Mouse (Mus musculus): ENCODE measurements around the gene Pcnx.
A peak's percentile ranks its signal among the peaks of the same experiment; 100 is the strongest.

Gene Pcnx

DNA sequence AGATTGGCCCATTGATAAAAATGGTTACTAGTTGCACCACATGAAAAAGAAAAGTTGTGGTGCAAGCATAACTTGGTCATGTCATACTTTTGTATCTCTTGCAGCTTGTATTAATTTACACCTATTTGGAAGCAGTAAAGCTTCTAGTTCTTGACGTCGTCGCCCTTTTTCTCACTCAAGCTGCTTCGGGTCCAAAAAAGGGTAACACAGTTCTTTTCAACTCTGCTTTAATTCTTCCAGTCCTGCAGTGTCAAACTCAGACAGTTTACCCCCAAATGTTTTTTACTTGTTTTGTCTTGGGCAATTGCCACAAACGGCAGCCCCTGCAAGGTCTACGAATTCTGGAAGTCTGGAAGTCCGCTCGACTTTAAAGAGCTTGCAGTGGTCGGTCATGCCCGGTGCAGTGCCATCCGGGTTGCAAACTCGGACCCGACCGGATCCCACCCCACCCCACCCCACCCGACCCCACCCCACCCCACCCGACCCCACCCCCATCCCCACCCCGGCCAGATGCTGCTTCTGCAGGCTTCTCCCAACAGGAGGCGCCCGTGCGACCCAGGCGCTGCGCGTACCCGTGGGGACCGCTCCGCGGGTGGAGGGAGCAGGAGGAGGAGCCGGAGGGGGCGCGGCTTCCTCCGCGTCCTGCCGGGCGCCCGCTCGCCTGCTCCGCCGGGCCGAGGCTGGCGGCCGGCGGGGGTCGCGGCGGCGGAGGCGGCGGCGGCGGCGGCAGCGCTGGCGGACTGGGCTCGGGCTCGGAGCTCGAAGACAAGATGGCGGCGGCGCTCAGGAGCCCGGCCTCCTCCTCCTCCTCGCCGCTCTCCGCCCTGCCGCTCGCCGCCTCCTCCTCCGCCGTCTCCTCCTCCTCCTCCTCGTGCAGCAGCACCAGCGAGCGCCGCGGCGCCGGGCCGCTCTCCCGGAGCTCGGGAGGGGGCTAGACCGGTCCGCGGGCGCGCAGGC is at the start of gene Pcnx:
Pcnx (plus strand) TSS at position 673 of the 957 bp plus-strand sequence.
- DNase-seq (ENCODE audit: low read depth, low spot score), result peak; percentile 94

DNA sequence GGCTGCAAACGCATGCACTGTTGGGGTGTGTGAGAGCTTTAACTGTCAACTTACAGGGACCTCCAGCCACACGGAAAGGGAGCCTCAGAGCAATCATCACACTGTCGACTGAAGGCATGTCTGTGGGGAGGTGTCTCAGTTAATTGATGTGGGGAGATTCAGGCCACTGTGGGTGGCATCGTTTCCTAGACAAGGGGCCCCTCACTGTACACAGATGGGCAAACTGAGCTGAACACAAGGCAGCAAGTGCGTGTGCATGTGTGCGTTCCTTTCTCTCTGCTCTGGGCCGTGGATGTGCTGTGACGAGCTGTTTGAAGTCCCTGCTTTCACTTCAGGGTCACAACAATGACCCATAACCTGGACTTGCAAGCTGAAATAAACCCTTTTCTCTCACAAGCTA is 49.4 kb upstream of the Pcnx start:
- DNase-seq (ENCODE audit: low read depth, low spot score), result no peak

DNA sequence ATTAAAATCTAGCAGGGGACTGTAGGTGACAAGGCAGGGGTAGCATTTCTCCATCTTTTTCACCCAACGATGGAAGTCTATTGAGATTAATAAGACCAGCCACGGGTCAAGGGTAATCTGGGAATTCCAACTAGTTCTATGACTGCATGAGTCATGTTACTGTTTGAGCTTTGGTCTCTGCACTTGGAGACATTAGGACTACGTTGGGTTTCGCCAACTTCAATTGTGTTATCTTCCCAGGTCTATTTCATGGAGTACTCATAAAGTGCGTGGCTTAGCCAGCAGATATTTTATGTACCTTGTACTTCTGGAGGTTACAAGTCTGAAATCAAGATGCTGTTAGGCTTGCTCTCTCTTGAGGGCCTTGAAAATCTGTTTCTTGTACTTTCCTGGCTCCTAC is 45.1 kb upstream of the Pcnx start:
- no peak for DNase-seq (ENCODE audit: low read depth, low spot score)

DNA sequence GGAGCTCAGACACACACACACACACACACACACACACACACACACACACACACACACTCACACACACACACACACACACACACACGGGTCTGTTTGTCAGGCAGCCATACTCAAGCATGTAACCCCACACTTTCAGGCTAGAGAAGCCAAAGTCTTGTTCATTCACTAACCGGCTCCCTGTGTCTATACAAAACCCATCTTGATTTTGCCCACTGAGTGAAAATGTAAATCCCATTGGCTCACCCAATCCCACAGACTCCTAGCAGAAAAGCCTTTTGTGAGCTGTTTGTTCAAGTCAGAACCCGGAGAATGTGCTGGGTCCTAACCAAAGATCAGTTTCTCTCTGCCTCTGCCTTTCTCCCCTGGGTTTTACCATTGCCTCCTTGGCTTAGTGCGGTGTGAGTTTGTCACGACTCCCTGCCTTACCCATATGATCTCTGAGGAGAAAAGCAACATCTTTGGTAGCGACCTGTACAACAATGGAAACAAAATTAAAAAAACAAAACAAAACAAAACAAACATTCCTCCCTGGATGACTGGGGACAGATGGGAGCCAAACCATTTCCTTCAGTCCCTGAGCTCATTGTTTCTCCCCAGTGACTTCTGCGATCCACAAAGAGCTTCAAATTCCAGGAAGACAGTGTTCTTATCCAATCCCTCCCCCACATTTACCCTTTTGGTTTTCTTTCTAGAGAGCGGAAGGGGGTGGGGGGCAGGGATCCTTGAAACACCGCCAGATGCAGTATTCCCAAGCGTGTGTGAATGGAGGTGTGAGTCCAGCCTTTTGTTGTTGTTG is 43.3 kb upstream of the Pcnx start:
- no peak for DNase-seq (ENCODE audit: low read depth, low spot score)

DNA sequence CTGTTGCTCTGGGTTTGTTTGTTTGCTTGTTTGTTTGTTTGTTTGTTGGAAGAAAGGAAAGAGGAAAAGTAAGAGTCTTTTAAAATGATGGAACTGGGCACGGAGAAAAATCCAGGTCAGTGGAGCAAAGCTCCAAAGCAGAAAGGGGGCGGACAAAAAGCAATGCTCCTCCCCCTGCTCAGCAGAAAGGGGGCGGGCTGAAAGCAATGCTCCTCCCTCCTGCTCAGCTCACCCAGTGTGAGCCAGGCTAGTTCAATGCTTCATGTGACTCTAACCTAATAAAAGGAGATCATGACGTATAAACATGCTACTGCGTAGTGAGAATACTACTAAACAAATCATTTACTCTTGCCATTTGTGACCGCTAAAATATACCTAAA is 42.7 kb upstream of the Pcnx start:
- DNase-seq (ENCODE audit: low read depth, low spot score), result no peak

DNA sequence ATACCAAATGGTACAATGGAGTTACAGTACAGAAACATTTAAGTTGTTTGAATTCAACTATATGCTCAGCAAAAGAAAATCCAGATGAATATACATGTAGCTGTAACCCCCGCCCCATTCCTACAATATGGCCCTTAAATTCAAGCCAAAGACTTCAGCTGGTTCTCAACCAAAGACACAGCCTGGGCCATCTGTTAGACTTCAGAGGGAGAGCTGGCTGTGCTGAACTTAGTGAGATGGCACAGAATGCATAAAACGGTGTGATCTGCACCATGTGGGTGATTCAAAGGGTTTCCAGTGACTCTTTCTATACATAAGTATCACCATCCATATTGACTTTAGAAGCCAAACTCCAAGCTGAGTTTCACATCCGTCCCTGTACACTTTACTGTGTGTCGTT is 39.1 kb upstream of the Pcnx start:
- peak; percentile 92 for DNase-seq (ENCODE audit: low read depth, low spot score)

DNA sequence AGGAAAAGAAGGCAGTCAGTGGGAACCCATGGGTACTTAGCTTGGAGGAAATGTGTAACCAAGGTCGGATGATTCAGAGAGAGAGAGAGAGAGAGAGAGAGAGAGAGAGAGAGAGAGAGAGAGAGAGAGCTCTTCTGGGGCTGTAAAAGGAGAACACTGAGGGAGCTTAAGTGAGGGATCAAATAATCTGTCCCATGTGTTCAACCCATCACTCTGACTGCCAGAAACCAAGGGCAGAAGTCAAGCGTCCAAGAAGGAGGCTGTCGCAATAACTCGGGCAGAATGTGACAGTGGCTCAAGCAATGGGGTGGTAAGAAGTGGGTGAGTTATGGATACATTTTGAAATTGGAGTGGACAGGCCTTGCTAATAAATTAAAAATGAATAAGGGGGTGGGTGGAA is 37.6 kb upstream of the Pcnx start:
- DNase-seq (ENCODE audit: low read depth, low spot score), result no peak

DNA sequence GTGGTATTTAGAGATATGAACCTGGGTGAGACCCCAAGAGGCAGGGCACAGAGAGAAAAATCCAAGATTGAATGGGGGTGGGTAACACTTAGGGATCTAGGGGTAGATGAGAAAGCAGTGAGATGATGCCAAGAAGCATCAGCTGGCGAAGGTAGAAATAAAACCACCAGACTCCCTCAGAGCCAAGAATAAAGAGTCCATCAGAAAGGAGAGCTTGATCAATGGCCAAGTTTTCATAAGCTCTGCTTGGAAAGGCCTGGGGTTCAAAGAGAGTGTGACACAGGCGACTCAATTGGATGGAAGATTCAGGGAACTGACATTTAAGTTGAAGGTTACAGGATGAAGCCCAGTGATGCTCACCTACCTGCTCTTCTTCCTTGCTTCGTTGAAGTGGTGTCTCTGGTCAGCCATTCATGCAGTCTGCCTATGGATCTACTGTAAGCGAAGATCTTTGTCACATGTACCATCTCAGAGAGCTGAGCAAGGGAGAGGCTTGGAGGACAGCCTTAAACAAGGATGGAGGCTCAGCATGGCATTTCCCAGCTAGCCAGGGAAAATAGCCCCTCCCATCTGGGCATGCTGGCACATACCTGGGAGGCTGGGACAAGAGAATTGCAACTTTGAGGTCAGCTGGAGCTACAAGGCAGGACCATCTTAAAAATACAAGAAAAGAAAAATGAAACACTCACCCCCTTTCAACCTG is 36.9 kb upstream of the Pcnx start:
- DNase-seq (ENCODE audit: low read depth, low spot score), result peak; percentile 69

DNA sequence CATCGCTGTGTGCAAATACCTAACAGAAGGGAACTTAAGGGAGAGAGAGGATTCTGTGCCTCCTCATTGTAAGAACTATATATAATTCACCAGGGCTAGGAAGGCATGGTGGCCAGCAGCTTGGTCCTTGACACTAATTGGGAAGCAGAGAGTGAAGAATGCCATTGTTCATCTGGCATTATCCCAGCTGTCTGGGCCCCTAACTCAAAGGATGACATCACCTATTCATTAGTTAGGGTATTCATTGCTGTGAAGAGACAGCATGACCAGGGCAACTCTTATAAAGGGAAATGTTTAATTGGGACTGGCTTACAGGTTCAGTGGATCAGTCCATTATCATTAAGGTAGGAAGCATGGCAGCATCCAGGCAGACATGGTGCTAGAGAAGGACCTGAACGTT is 31.5 kb upstream of the Pcnx start:
- no peak for DNase-seq (ENCODE audit: low read depth, low spot score)

DNA sequence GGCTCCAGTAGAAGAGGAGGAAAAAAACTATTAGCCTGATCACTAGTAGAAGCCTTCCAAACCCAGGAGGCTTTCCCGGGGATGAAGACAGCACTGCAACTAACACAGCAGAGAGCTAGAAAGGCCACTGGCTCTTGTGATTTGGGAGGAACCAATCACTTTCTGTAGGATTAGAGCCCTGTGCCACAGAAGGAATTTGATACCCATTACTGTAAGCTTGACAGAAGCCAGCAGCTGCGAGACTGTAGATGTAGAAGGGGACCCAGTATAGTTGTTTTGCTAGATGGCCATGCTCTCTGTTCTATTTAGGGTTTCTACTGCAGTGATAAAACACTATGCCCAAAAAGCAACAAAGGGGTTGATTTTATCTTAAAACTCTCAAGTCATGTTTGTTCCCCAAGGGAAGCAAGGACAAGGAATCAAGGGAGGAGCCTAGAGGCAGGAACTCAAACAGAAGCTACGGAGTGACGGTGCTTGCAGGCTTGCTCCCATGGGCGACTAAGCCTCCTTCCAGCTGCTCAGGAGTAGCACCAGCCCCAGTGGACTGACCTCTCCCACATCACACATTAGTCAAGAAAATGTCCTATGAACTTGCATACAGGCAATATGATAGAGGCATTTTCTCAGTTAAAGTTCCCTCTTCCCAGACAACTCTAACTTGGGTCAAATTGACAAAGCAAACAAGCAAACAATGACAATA is 27.6 kb upstream of the Pcnx start:
- DNase-seq (ENCODE audit: low read depth, low spot score), result no peak

DNA sequence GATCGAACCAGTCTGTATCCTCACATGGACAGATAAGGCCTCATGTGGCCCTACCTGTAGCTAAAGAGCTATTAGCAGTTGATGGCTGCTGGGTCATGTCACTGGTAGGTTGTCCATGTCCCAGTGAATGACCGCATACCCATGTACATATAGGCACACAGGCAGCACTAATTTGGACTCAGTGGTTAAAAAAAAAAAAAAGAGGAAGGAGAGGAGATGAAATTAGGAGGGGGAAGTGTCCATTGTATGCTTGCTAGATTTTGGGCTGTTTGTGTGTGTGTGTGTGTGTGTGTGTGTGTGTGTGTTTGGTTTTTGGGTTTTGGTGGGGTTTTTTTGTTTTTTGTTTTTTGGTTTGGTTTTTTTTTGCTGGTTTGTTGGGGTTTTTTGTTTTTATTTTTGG is 26.7 kb upstream of the Pcnx start:
- no peak for DNase-seq (ENCODE audit: low read depth, low spot score)

DNA sequence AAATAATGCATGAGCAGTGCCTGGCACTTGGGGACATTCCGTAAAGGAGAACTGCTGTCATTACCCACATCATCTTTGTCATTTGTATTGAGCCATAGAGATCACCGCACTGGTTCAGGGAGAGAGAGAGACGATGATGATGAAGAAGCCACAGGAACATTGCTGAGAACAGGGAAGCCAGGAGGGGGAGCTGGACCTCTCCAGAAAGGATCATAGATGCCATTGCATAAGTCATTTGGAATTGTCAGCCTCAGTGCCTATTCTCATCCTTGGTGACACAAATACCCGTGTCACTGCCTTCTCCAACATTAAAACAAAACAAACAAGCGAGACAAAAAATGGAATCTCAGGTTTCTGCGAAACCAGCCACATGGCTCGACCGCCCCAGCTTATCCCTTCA is 23.7 kb upstream of the Pcnx start:
- DNase-seq (ENCODE audit: low read depth, low spot score), result peak; percentile 55

DNA sequence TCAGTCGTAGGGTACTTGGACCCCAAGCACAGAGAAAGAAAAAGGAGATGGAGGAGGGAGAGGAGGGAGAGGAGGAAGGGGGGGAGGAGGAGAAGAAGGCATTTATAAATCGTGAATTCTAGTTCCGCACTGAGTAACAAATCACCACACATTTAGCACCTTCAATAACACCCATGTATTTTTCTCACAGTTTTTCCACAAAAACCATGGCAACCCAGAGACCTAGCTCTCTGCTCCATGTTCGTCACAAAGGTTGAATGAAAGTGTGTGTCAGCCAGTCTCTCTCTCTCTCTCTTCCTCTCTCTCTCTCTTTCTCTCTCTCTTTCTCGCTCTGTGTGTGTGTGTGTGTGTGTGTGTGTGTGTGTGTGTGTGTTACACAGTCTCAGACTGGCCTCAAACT is 22.4 kb upstream of the Pcnx start:
- DNase-seq (ENCODE audit: low read depth, low spot score), result peak; percentile 66

DNA sequence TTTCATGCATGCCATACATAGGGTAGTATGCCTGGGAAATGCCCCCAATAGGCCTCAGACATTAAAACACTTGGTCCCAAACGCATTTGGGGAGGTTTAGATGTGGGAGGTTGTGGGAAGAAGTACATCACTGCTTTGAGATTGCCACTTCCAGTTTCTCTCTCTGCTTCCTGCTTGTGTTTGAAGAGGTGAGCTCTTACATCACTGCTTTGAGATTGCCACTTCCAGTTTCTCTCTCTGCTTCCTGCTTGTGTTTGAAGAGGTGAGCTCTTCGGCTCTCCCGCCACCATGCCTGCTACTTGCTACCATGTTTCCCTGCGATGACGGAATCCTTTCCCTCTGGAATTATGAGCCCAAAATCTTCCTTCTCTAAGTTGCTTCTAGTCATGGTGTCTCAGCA is 20.2 kb upstream of the Pcnx start:
- no peak for DNase-seq (ENCODE audit: low read depth, low spot score)

DNA sequence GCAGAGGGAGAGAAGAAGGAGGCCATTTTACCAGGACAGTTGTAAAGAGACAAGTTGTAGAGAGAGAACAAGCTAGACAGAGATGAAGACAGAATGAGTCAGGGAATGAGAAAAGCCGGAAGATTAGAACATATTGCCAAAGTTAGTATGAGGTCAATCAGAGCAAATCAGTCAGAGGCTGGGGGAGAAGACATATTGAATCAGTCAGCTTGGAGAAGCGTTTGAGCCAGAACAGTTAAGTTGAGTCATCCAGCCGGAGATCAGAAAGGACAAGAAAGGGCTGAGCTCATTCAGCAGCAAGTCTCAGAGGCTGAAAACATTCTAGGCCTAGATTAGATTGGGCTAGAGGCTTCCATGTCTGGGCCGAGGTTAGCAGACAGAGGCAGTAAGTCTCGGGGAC is 18.8 kb upstream of the Pcnx start:
- no peak for DNase-seq (ENCODE audit: low read depth, low spot score)

DNA sequence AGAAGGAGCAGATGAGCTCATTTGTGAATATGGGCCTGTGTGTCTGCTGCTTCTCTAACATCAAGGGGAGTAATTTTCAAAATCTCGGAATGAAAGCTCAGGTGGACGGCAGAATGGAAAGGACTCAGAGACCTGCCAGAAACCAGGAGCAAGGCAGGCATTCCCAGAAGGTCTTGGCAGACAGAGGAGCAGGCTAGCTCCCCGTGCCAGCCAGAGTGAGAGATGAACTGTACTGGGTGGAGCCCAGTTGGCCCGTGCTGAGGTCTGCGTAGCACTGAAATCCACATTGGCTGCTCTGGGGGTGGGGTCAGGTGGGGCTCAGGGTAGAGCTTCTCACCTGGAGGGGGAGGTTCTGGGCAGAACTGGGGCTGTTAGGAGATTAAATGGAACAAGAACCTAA is 16.3 kb upstream of the Pcnx start:
- peak; percentile 79 for DNase-seq (ENCODE audit: low read depth, low spot score)

DNA sequence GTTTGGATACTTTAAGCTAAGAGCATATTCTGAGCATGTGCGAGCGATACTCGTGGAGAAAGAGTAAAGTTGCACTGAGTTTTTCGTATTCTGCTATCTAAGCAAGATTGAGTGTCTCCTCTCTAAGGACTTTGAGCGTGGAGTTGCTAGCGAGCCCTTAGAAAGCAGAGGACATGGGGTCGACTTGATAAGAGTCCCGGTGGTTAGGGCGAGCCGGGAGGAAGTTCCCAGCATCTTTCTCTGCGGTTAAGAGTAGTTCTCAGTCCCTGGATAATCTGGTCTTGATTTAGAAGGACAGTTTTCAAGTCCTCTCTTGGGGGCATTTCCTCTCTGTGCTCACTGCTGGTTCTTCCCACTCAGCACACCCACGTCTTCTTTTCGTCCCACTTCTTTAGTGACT is 15.3 kb upstream of the Pcnx start:
- no peak for DNase-seq (ENCODE audit: low read depth, low spot score)

DNA sequence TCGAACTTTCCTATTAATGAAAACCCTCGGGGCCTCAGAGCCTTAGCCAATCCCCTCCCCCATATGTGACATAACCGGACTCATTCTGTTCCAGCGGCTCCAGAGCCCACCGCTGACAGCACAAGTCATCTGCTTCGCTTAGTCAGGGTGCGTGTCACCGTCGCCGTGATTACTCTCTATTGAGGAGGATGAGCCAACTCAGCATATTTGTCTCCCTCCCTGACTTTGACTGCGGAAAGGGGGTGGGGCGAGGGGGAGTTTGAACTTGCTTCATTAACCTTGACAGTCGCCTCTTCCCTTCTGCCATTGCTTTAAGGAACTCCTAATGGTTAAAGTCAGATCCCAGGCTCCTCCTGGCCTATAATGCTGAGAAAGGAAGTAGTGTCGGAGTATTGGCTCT is 14.8 kb upstream of the Pcnx start:
- DNase-seq (ENCODE audit: low read depth, low spot score), result peak; percentile 50

DNA sequence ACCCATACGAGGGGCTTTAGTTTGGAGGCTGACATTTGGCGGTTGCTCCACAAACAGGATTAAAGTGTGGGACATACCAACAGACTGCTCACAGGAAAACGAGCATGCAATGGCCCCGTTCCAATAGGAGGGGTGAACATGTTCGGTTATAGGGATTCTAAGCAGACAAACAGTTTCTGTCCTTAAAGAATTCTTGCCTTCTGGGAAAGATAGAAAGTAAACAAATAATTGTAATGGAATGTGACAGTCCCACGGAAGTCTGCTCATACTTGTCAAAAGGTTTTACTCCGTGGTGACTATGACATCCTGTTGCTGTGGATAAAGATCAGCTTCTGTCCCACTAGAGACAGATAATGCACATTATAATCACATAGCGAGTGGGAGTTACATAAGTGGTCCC is 10.2 kb upstream of the Pcnx start:
- no peak for DNase-seq (ENCODE audit: low read depth, low spot score)

DNA sequence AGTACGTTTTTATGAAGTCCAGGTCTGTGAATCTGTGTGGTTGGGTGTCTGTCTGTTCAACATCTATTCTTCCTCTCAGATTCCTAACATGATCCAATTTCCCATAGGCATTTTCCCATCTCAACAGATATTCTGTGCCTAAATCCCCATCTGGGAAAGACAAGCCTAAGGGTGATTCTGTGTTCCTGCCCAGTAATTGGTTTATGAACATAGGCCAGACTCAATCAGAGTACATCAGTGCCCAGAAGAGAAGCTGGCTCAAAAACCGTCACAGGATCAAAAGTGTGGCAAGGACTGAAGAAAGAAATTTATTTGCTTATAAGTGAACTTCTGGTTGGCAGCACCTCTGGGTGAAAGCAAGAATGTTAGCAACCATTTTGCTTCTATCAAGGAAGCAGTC is 7.3 kb upstream of the Pcnx start:
- no peak for DNase-seq (ENCODE audit: low read depth, low spot score)

DNA sequence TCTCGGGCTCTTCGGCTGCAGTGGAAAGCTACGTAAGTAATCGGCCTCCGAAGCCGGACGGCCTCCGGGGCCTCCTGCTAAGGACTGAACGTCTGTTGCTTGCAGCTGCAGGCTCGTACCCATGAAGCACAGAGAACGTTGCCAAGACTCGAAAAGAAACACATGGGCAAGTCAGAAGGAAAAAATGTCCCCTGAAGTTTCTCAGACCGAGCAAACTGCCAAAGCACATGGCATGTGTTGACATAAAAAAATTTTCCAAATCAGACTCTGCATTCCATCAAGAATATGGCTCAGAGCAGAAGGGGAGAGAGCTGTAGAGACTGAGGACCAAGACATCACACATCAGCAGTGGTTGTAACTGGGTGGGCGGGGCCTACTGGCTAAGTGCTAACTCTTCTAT is 6.8 kb upstream of the Pcnx start:
- peak; percentile 46 for DNase-seq (ENCODE audit: low read depth, low spot score)

DNA sequence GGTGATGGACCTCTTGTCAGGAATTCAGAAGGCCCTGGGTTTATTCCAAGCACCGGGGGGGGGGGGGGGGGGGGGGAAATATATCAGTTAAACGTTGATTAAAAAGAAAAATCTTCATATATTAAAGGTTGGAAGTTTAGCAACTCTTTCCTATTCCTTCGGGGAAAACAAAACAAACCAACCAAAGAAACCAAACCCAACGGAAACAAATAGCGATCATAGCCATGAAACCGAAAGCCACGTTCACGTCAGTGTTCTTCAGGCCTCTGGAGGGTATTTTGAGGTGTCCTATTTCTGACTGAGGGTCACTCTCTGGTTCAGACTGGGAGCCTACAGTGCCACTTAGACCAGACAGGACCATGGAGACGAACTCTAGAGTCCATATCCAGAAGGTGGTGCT is 6.3 kb upstream of the Pcnx start:
- DNase-seq (ENCODE audit: low read depth, low spot score), result no peak

All from brain, adult 2 months (tissue).